22 mouse cellular contexts compared by ENCODE assay signal in genomic region chr4:46322715-46323114, GRCm38 (mm10). TPM values are rescaled to one million over a fixed set of nuclear protein-coding genes. Genes with fewer than 3 reads are reported as not detected.
DNase-seq lines count a peak whose midpoint lies in the region; ATAC-seq lines count a peak whose summit lies in the region.
"Had no signal": no experiment of that assay in that cellular context is flagged by ENCODE, and none has a peak within 500 bp of the region (broad histone marks: within the 10 kb centered on the region; RNA-seq: fewer than 3 reads in every experiment).

No protein-coding gene starts in this region.

- H3K9me3 ChIP-seq in heart, embryonic 10.5 days: no peaks in the 10 kb centered on the region
- no peaks in the 10 kb centered on the region for H3K9me3 ChIP-seq in intestine, embryonic 14.5 days (ENCODE audit: control insufficient read depth, low read length)
- no peaks in the 10 kb centered on the region for H3K9me3 ChIP-seq in intestine, embryonic 16.5 days (ENCODE audit: control insufficient read depth, low read length)
- H3K9me3 ChIP-seq: embryonic facial prominence, embryonic 10.5 days; embryonic facial prominence, embryonic 12.5 days; forebrain, embryonic 12.5 days had no signal

- peak; percentile 61 for DNase-seq in heart, embryonic 10.5 days (ENCODE audit: low spot score)
- DNase-seq in heart, postnatal 10 days: no peak
- DNase-seq in intestine, embryonic 14.5 days (ENCODE audit: low spot score): peak; percentile 55
- DNase-seq in kidney, adult 9 months: no peak
- DNase-seq: adrenal gland, adult 8-10 months; adrenal gland, postnatal 14 days; adrenal gland, postnatal 36 days; cerebellum, adult 11-12 months; cerebellum, adult 2 months; cerebellum, adult 9-10 months; cerebellum, postnatal 10 days; forebrain, postnatal 0 days had no signal

- H3K27ac ChIP-seq in heart, embryonic 10.5 days: no peak overlapping the region
- no peak overlapping the region for H3K27ac ChIP-seq in intestine, embryonic 14.5 days (ENCODE audit: low read depth)
- H3K27ac ChIP-seq in intestine, embryonic 16.5 days (ENCODE audit: low read length): no peak overlapping the region
- H3K27ac ChIP-seq: embryonic facial prominence, embryonic 10.5 days; embryonic facial prominence, embryonic 12.5 days; forebrain, embryonic 12.5 days had no signal

- WGBS in heart, embryonic 10.5 days: 36% methylated on average over 4 of the region's 4 CpGs
- WGBS in intestine, embryonic 14.5 days: 30% methylated on average over 4 of the region's 4 CpGs
- WGBS in intestine, embryonic 16.5 days: 36% methylated on average over 4 of the region's 4 CpGs

- no peak overlapping the region for H3K4me3 ChIP-seq in heart, embryonic 10.5 days
- no peak overlapping the region for H3K4me3 ChIP-seq in intestine, embryonic 14.5 days (ENCODE audit: low read depth, low read length)
- no peak overlapping the region for H3K4me3 ChIP-seq in intestine, embryonic 16.5 days (ENCODE audit: low read length)
- H3K4me3 ChIP-seq: embryonic facial prominence, embryonic 10.5 days; embryonic facial prominence, embryonic 12.5 days; forebrain, embryonic 12.5 days had no signal

- intact Hi-C loops in heart, postnatal 10 days (cut with DNase I): no loop called here

- no peak for ATAC-seq in intestine, embryonic 14.5 days (replicated peaks; ENCODE audit: low FRiP score, low TSS enrichment, low read depth)
- no peak for ATAC-seq in intestine, embryonic 16.5 days
- ATAC-seq: activated CD4-positive, CD25-positive, alpha-beta regulatory T cell, adult 4 months; forebrain, embryonic 14.5 days; forebrain, postnatal 0 days had no signal

- no peaks in the 10 kb centered on the region for H3K36me3 ChIP-seq in heart, embryonic 10.5 days
- no peaks in the 10 kb centered on the region for H3K36me3 ChIP-seq in intestine, embryonic 14.5 days (ENCODE audit: control insufficient read depth, insufficient read depth, low read length)
- H3K36me3 ChIP-seq in intestine, embryonic 16.5 days (ENCODE audit: control insufficient read depth, insufficient read depth, low read length): no peaks in the 10 kb centered on the region
- H3K36me3 ChIP-seq: embryonic facial prominence, embryonic 10.5 days; embryonic facial prominence, embryonic 12.5 days; forebrain, embryonic 12.5 days had no signal

- peaks cover 40% of the 10 kb centered on the region for H3K27me3 ChIP-seq in heart, embryonic 10.5 days (ENCODE audit: insufficient read depth, poor library complexity, severe bottlenecking)
- H3K27me3 ChIP-seq in intestine, embryonic 14.5 days (replicated peaks; ENCODE audit: control insufficient read depth, insufficient read depth, low read length): 0 out of 2 replicates have a peak, but pooled peaks cover 3% of the 10 kb centered on the region
- H3K27me3 ChIP-seq in intestine, embryonic 16.5 days (replicated peaks; ENCODE audit: control insufficient read depth, insufficient read depth, low read length): no peaks in the 10 kb centered on the region
- H3K27me3 ChIP-seq: Patski had no signal

- no peak overlapping the region for H3K4me2 ChIP-seq in intestine, embryonic 14.5 days (ENCODE audit: low read length)
- H3K4me2 ChIP-seq in intestine, embryonic 16.5 days (ENCODE audit: low read depth, low read length): no peak overlapping the region
- H3K4me2 ChIP-seq: embryonic facial prominence, embryonic 12.5 days; forebrain, embryonic 12.5 days had no signal

- H3K4me1 ChIP-seq in heart, embryonic 10.5 days: no peaks in the 10 kb centered on the region
- H3K4me1 ChIP-seq in intestine, embryonic 14.5 days (replicated peaks; ENCODE audit: control insufficient read depth, insufficient read depth, low read length): no peaks in the 10 kb centered on the region
- no peaks in the 10 kb centered on the region for H3K4me1 ChIP-seq in intestine, embryonic 16.5 days (ENCODE audit: control insufficient read depth, insufficient read depth, low read length)
- H3K4me1 ChIP-seq: embryonic facial prominence, embryonic 10.5 days; embryonic facial prominence, embryonic 12.5 days; forebrain, embryonic 12.5 days had no signal

- no peak overlapping the region for H3K9ac ChIP-seq in intestine, embryonic 14.5 days (ENCODE audit: low read length)
- no peak overlapping the region for H3K9ac ChIP-seq in intestine, embryonic 16.5 days (ENCODE audit: low read depth, low read length)
- H3K9ac ChIP-seq: embryonic facial prominence, embryonic 12.5 days; forebrain, embryonic 12.5 days; forebrain, postnatal 0 days had no signal

RNA-seq across cellular contexts. Expression of gene Foxe1, which starts 20.7 kb away (rescaled TPM):
- polyA plus RNA-seq in heart, embryonic 10.5 days (2016; fragmentation: Nextera tagmentation; extraction: Ambion mirVana): 0.23 and 1.6 TPM in 2 replicates
- total RNA-seq in heart, postnatal 10 days (2021): not detected
- not detected in 2 replicates for polyA plus RNA-seq in intestine, embryonic 14.5 days (2014; fragmentation: Nextera tagmentation; extraction: Ambion mirVana)
- polyA plus RNA-seq in intestine, embryonic 16.5 days (2015; fragmentation: Nextera tagmentation; extraction: Ambion mirVana): not detected in 2 replicates
- total RNA-seq: adrenal gland, adult 18-20 months; adrenal gland, adult 8-10 months; adrenal gland, postnatal 14 days; adrenal gland, postnatal 36 days had no signal
- polyA plus RNA-seq: activated CD4-positive, CD25-positive, alpha-beta regulatory T cell, adult 4 months; C2C12; cerebellum, adult 2 months; cortical plate, adult 2 months; forebrain, embryonic 12.5 days; forebrain, embryonic 14.5 days; forebrain, postnatal 0 days; Patski had no signal

Comparison
In these comparisons a context has a peak if more than half of its experiments do, and no peak if none do; other contexts are left out.
1. DNase-seq: peak in heart, embryonic 10.5 days (single experiment) and intestine, embryonic 14.5 days (single experiment); none in heart, postnatal 10 days (0 of 2) and kidney, adult 9 months (single experiment).